Mouse (Mus musculus) lung, postnatal 4 days (tissue): Measurements from ENCODE around the gene Fyb.
"Not testable (repeated sequence)": the region's sequence is repeated elsewhere in the genome, so short reads cannot be mapped to it uniquely, and the experiment has no call there.

Experiments used
- DNase-seq, 2 experiments: peaks; one replicate each; pipeline ENCODE4 v3.0.0; 2021

The Fyb gene

GRCm38 (mm10) chr15:6562629-6563028 lies 40.0 kb downstream of the Fyb start:
- no peak for DNase-seq

- DNase-seq = peak; percentile 55 to 68
Observed at GRCm38 (mm10) chr15:6564977-6565421, 42.3 kb downstream of the Fyb start.

- no peak for DNase-seq
Observed at GRCm38 (mm10) chr15:6565873-6566272, 43.2 kb downstream of the Fyb start.

GRCm38 (mm10) chr15:6567993-6568392 lies 45.3 kb downstream of the Fyb start:
- no peak for DNase-seq

GRCm38 (mm10) chr15:6568605-6569004 lies 46.0 kb downstream of the Fyb start:
- no peak for DNase-seq

DNA sequence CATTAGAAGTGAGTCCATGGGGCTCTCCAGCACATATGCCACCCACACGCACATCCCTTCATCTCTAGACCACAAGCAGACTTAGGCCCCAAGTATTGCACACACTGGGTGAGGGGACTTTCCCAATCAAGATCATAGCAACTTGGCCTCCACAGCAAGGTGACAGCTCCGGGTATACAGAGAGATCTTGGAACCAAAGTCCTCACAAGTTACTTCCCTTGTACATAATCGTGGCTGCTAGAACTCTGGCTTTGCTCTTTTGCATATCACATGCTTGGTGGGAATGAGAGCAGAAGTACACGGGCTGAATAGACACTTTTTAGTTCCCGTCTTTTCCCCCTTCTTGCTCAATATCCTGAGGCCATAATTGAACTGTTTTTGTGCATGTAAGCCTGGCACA lies 46.4 kb downstream of the Fyb start:
- DNase-seq = no peak

- DNase-seq = no peak
Observed at GRCm38 (mm10) chr15:6570164-6570861, 47.7 kb downstream of the Fyb start.

- DNase-seq = peak in 1 of 2 experiments; percentile 71
Observed at GRCm38 (mm10) chr15:6570876-6571275, 48.2 kb downstream of the Fyb start.

GRCm38 (mm10) chr15:6574283-6574960 lies 51.8 kb downstream of the Fyb start:
- peak in 1 of 2 experiments; percentile 30 for DNase-seq

DNA sequence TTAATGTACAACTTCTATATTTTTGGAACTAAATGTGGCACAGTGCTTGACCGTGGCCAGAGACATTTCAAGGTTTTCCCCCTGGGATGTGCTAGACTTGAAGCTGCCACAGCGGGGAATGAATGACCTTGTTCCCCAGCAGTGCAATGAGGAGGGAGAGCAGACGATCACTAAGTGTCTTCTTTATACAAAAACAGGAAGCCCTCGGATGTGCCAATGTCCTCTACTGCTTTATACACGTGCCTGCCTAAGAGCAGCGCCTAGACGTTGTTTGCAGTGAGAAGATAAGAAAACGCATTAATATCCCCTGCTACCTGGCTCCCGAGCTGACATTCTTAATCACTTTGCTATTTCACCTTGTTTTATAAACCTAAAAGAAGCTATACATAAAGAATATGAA lies 55.3 kb downstream of the Fyb start:
- no peak for DNase-seq

- DNase-seq = no peak
Observed at GRCm38 (mm10) chr15:6578654-6579053, 56.0 kb downstream of the Fyb start.

GRCm38 (mm10) chr15:6579194-6579768 lies 56.6 kb downstream of the Fyb start:
- no peak for DNase-seq

DNA sequence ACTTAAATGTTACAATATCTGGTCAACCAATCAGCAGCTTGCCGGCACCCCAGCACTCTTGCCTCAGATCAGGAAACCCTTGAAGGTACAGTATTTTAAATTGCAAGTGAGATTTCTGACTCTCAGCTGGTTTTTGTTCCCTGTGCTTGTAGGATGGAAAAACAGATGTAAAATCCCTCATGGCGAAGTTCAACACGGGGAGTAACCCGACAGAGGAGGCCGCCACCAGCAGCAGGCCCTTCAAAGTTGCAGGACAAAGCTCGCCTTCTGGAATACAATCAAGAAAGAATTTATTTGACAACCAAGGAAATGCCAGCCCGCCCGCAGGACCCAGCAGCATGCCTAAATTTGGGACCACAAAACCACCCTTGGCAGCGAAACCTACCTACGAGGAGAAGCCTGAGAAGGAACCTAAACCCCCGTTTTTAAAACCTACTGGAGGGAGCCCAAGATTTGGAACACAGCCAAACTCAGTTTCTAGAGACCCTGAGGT lies 57.2 kb downstream of the Fyb start:
- DNase-seq = peak in 1 of 2 experiments; percentile 40

DNA sequence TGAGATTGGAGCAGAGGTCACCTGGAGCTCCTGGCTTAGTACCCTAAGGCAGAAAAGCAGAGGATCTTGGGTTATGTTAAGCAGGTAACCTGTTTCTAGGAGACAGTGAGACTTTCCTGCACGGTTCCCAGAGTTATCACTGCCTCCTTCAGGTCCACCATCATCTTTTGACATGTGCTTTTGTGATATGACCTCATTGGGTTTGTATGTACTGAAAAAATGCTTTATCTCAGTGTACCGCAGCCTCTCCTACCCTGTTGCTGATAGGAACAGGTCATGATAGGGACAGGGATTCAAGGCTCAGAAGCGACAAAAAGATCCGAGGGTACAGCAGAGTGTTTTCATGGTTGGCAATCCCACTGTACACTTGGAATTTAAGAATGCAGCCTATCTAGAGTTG lies 62.0 kb downstream of the Fyb start:
- no peak for DNase-seq

DNA sequence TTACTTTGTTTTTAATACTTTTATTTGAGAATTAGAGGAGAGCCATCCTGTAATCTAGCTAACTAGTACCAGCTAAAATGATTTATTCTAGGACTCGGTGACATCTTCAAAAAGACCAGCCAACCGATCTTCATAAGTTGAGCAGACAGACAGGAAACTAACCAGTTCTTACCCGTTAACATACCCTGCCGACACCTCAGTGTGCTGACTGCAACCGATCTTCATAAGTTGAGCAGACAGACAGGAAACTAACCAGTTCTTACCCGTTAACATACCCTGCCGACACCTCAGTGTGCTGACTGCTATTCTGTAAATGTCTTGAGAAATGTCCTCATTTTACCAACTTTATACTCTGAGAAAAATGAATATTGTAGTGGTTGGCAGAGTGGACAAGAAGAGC lies 63.7 kb downstream of the Fyb start:
- DNase-seq = not testable (repeated sequence)

- no peak for DNase-seq
Observed at GRCm38 (mm10) chr15:6587526-6587925, 64.9 kb downstream of the Fyb start.

- DNase-seq = no peak
Observed at GRCm38 (mm10) chr15:6588192-6588591, 65.5 kb downstream of the Fyb start.

DNA sequence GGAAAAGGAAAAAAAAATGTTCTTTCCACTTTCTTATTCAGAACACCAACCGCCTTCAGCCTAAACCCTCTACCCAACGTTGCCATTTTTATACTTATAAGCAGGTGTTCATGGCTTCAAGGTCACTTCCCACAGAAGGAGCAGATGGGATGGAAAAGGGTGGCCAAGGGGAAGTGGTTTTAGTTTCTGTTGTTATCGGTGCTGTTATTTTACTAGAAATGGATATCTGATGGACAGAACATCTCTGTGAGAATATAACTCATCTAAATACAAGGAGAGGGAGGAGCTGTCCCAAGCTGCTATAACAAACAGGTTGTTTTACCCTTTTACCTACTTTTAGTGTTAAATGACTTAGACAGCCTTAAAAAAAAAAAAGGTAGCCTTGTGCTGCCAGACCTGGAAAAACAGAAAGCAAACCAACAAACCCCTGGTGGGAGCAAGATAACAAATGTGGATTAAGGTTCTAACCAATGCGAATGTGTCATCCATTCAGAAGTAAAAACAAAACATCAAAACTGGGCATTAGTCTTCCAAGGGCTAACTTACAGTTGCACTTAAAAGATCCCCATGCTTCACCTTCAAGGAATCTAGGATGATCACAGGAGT lies 68.3 kb downstream of the Fyb start:
- DNase-seq = no peak

DNA sequence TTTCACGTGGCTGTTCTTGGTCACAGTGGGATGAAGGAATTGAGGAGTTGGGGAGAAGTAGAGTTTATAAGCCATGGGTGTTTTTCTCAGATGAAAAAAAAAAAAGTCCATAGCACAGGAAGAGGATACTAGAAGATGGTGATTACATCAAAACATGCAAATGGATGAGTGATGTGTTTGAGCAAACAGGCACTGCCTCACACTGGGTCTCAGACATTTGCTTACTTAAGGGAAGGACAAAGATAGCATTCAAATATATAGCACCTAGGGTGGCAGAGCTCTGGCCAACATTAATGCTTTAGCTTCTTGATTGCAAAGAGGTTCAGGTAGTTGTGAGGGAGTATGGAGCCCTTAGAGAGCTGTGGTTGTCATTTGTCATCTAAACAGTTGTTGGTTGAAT lies 68.9 kb downstream of the Fyb start:
- DNase-seq = no peak

GRCm38 (mm10) chr15:6592561-6593253 lies 70.1 kb downstream of the Fyb start:
- DNase-seq = no peak

- no peak for DNase-seq
Observed at GRCm38 (mm10) chr15:6593254-6593623, 70.6 kb downstream of the Fyb start.

DNA sequence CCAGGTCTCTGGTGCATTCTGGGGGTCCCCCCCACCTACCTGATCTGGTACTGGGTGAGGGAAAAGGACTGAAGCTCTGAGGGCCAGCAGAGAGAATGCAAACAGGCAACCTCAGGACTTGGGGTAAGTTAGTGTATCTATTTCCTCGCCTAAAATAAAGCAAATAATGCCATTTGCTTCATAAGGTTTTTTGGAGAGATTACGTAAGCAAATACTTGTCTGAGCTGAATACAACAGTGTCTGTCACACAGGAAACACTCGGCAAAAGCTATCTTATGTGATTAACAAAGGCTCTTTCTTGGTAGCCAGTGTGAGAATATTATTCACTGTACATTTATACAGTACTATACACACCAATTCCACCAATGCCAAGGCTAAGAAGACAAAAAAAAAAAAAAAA lies 76.0 kb downstream of the Fyb start:
- DNase-seq = no peak

DNA sequence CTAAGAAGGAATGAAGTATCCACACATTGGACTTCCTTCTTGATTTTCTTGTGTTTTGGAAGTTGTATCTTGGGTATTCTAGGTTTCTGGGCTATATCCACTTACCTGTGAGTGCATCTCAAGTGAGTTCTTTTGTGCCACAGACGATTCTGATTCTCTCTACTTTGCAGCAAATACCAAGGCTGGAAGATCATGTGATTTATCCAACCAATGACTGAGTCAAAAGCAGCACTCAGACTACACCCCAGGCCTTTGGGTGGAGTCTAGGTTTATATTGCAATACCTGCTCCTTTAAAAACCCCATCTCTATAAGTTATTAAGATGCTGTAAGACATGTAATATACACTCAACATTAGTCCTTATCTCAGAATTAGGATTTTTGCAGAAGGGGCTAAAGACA lies 77.7 kb downstream of the Fyb start:
- no peak for DNase-seq
